Comparison of ENCODE assay signal across 15 mouse cellular contexts in genomic region chr11:117048911-117049310, GRCm38 (mm10).
DNase-seq lines count a peak whose midpoint lies in the region; ATAC-seq and TF ChIP-seq lines count a peak whose summit lies in the region.
"Had no signal": no experiment of that assay in that cellular context is flagged by ENCODE, and none has a peak within 500 bp of the region (broad histone marks: within the 10 kb centered on the region; RNA-seq: fewer than 3 reads in every experiment).

No protein-coding gene starts in this region.

- no peak overlapping the region for H3K9ac ChIP-seq in heart, adult 2 months (ENCODE audit: low read depth, low read length)
- no peak overlapping the region for H3K9ac ChIP-seq in liver, embryonic 14.5 days (replicated peaks)
- H3K9ac ChIP-seq: liver, embryonic 13.5 days had no signal

- no peak overlapping the region for H3K4me3 ChIP-seq in heart, adult 2 months
- H3K4me3 ChIP-seq in liver, embryonic 14.5 days (ENCODE audit: insufficient read depth in 1 of 2, low read depth in 2 of 2, low read length in 2 of 2) = no peak overlapping the region
- no peak overlapping the region for H3K4me3 ChIP-seq in E14TG2a.4 (replicated peaks; ENCODE audit: low read length)
- no peak overlapping the region for H3K4me3 ChIP-seq in bone marrow macrophage, adult 2 months (ENCODE audit: insufficient read depth, low read length)
- H3K4me3 ChIP-seq: embryonic facial prominence, embryonic 10.5 days; liver, embryonic 13.5 days had no signal

- TF ChIP-seq EP300 in heart, adult 2 months (IDR thresholded peaks at IDR 0.05; ENCODE audit: insufficient read depth, low read depth, low read length) = no peak
- TF ChIP-seq EP300 in liver, embryonic 14.5 days (IDR thresholded peaks at IDR 0.05; ENCODE audit: low read depth) = no peak

- intact Hi-C loops in heart, adult 2 months (cut with DNase I) = no loop called here
- intact Hi-C loops in heart, postnatal 10 days (cut with DNase I) = no loop called here

- no peaks in the 10 kb centered on the region for H3K9me3 ChIP-seq in liver, embryonic 14.5 days (ENCODE audit: control insufficient read depth, low read length)
- H3K9me3 ChIP-seq in E14TG2a.4 (ENCODE audit: low read length) = no peaks in the 10 kb centered on the region

- 80% methylated on average over 3 of the region's 3 CpGs for WGBS in heart, adult 2 months
- 61% methylated on average over 3 of the region's 3 CpGs for WGBS in liver, embryonic 14.5 days (ENCODE audit: insufficient replicate concordance)

- H3K4me2 ChIP-seq in liver, embryonic 14.5 days (ENCODE audit: low read depth) = no peak overlapping the region
- H3K4me2 ChIP-seq: heart, embryonic 11.5 days; liver, embryonic 13.5 days had no signal

- no peak overlapping the region for H3K27ac ChIP-seq in heart, adult 2 months
- no peak overlapping the region for H3K27ac ChIP-seq in liver, embryonic 14.5 days
- H3K27ac ChIP-seq in bone marrow macrophage, adult 2 months (ENCODE audit: insufficient read depth, low read depth, low read length) = no peak overlapping the region
- H3K27ac ChIP-seq: embryonic facial prominence, embryonic 10.5 days; liver, embryonic 13.5 days had no signal

- H3K36me3 ChIP-seq in heart, adult 2 months (ENCODE audit: control insufficient read depth, insufficient read depth, low read length) = no peaks in the 10 kb centered on the region
- H3K36me3 ChIP-seq in liver, embryonic 14.5 days (replicated peaks; ENCODE audit: control insufficient read depth, insufficient read depth, low read depth) = no peaks in the 10 kb centered on the region
- no peaks in the 10 kb centered on the region for H3K36me3 ChIP-seq in E14TG2a.4 (ENCODE audit: insufficient read depth, low read length)
- H3K36me3 ChIP-seq: embryonic facial prominence, embryonic 10.5 days; liver, embryonic 13.5 days had no signal

- peak; percentile 45 for TF ChIP-seq CTCF in heart, adult 2 months (IDR thresholded peaks at IDR 0.05)
- TF ChIP-seq CTCF in liver, embryonic 14.5 days (IDR thresholded peaks at IDR 0.05; ENCODE audit: low read depth) = peak; percentile 72
- peak; percentile 53 for TF ChIP-seq CTCF in E14TG2a.4 (conservative IDR thresholded peaks at IDR 0.05; ENCODE audit: low read length)
- peak; percentile 16; the same call in 1 of the 2 replicates for TF ChIP-seq CTCF in bone marrow macrophage, adult 2 months (IDR thresholded peaks at IDR 0.05; ENCODE audit: low read depth, low read length)

- peaks cover 2% of the 10 kb centered on the region; the same call in 1 of the 2 replicates for H3K4me1 ChIP-seq in heart, adult 2 months (ENCODE audit: control insufficient read depth, insufficient read depth, low read length)
- H3K4me1 ChIP-seq in liver, embryonic 14.5 days (replicated peaks; ENCODE audit: control insufficient read depth in 2 of 2, insufficient read depth in 2 of 2, low read length in 1 of 2) = no peaks in the 10 kb centered on the region
- H3K4me1 ChIP-seq in E14TG2a.4 (replicated peaks; ENCODE audit: low read depth, low read length) = peaks cover 28% of the 10 kb centered on the region
- no peaks in the 10 kb centered on the region; the same call in 1 of the 2 replicates for H3K4me1 ChIP-seq in bone marrow macrophage, adult 2 months (ENCODE audit: control insufficient read depth, insufficient read depth, low read length)
- H3K4me1 ChIP-seq: liver, embryonic 13.5 days had no signal

- DNase-seq in heart, adult 2 months = no peak
- DNase-seq in heart, postnatal 10 days = no peak
- no peak for DNase-seq in liver, embryonic 14.5 days (ENCODE audit: low read depth in 3 of 3, low spot score in 3 of 3)
- DNase-seq in liver = no peak
- DNase-seq in frontal cortex, postnatal 25 days (ENCODE audit: low spot score in 2 of 2) = no peak
- no peak for DNase-seq in frontal cortex, postnatal 10 days (ENCODE audit: low spot score in 2 of 2)
- DNase-seq: adrenal gland, adult 2 months; kidney, adult 8-10 months; liver, embryonic 13.5 days; right cerebral cortex, adult 18-20 months; thymus, postnatal 25 days had no signal

- no peak for TF ChIP-seq POLR2A in heart, adult 2 months (IDR thresholded peaks at IDR 0.05; ENCODE audit: insufficient read depth, low read depth, low read length)
- TF ChIP-seq POLR2A in bone marrow macrophage, adult 2 months (IDR thresholded peaks at IDR 0.05; ENCODE audit: borderline replicate concordance, low read depth, low read length) = no peak

- no peak for ATAC-seq in liver, embryonic 14.5 days (ENCODE audit: insufficient read depth)

- H3K27me3 ChIP-seq in heart, adult 2 months (ENCODE audit: control insufficient read depth, insufficient read depth, low read length) = no peaks in the 10 kb centered on the region
- no peaks in the 10 kb centered on the region for H3K27me3 ChIP-seq in liver, embryonic 14.5 days (ENCODE audit: control insufficient read depth, insufficient read depth, low read length)
- no peaks in the 10 kb centered on the region for H3K27me3 ChIP-seq in E14TG2a.4 (ENCODE audit: insufficient read depth, low read length)
- H3K27me3 ChIP-seq: liver, embryonic 13.5 days had no signal

- no peaks in the 10 kb centered on the region for H3K79me2 ChIP-seq in heart, adult 2 months (replicated peaks; ENCODE audit: control insufficient read depth, insufficient read depth, low read length)

Comparison
In these comparisons a context has a peak if more than half of its experiments do, and no peak if none do; other contexts are left out.
1. CTCF ChIP-seq: peak in every context shown above with its lines; median percentile 72 in liver, embryonic 14.5 days; 53 in E14TG2a.4; 45 in heart, adult 2 months; 16 in bone marrow macrophage, adult 2 months.